Mouse (Mus musculus) midbrain, embryonic 13.5 days (tissue): ENCODE measurements around the gene Fhod1. TPM values are rescaled to one million over a fixed set of nuclear protein-coding genes. Genes with fewer than 3 reads are reported as not detected.

Experiments
- ATAC-seq: fragments of 200-750 bp; cut with Nextera tagmentation; 2 replicates; pipeline ENCODE4 v1.8.0; 2017; ENCODE audit warnings: mild to moderate bottlenecking, moderate TSS enrichment, moderate library complexity
- H3K27ac ChIP-seq: fragments of 300-500 bp; sonication (generic); 2 replicates; pipeline ENCODE4 v1.5.1; 2015; ENCODE audit warnings: inconsistent platforms, mild to moderate bottlenecking, moderate library complexity
- H3K27me3 ChIP-seq: fragments of 300-500 bp; sonication (generic); 2 replicates; pipeline ENCODE4 v1.6.1; 2015; ENCODE audit warnings: mild to moderate bottlenecking, inconsistent platforms
- H3K36me3 ChIP-seq: fragments of 300-500 bp; sonication (generic); 2 replicates; pipeline ENCODE4 v1.6.1; 2015; ENCODE audit warnings: mild to moderate bottlenecking, inconsistent platforms
- H3K4me1 ChIP-seq: fragments of 300-500 bp; sonication (generic); replicated peaks from 2 replicates; pipeline ENCODE4 v1.6.1; 2015; ENCODE audit warnings: inconsistent platforms
- H3K4me2 ChIP-seq: fragments of 300-500 bp; sonication (generic); replicated peaks from 2 replicates; pipeline ENCODE4 v1.6.1; 2015; ENCODE audit warnings: moderate library complexity, mild to moderate bottlenecking, inconsistent platforms
- H3K4me3 ChIP-seq: fragments of 300-500 bp; sonication (generic); replicated peaks from 2 replicates; pipeline ENCODE4 v1.5.1; 2015; ENCODE audit warnings: mild to moderate bottlenecking, inconsistent platforms
- H3K9ac ChIP-seq: fragments of 300-500 bp; sonication (generic); replicated peaks from 2 replicates; pipeline ENCODE4 v1.6.1; 2015; ENCODE audit warnings: mild to moderate bottlenecking, inconsistent platforms
- H3K9me3 ChIP-seq: fragments of 300-500 bp; sonication (generic); 2 replicates; pipeline ENCODE4 v1.6.1; 2016; ENCODE audit warnings: mild to moderate bottlenecking, inconsistent platforms
- WGBS: fragments of 180-500 bp; shearing (Covaris S2); methylation state at CpG from one replicate; pipeline ENCODE4 v1.1.7; 2015; 5-methylcytosine and 5-hydroxymethylcytosine counted together
- polyA plus RNA-seq: library from polyadenylated mRNA; unstranded; fragments of >200 nt; fragmentation: Nextera tagmentation; extraction: Ambion mirVana; gene quantifications from 2 replicates; pipeline ENCODE4 v1.2.1, GENCODE M21; 2015

The Fhod1 gene
- polyA plus RNA-seq, 1 experiment from 2014 or later, result 0.57 TPM

- 84% methylated on average over 12 of the region's 12 CpGs for WGBS
- ATAC-seq, result no peak
- Histone ChIP-seq H3K36me3 (peaks cover 38% of the 10 kb centered on the region), H3K27ac (no peak overlapping the region; the same call in 1 of the 2 replicates), H3K9ac (no peak overlapping the region), H3K27me3 (no peaks in the 10 kb centered on the region), H3K4me2 (no peak overlapping the region), H3K4me1 (no peaks in the 10 kb centered on the region), H3K9me3 (no peaks in the 10 kb centered on the region), H3K4me3 (no peak overlapping the region)
These were observed 14.3 kb upstream of the Fhod1 start for GRCm38 (mm10) chr8:105361751-105362702.

GRCm38 (mm10) chr8:105359646-105360045 lies 11.9 kb upstream of the Fhod1 start:
- Histone ChIP-seq H3K9me3 (no peaks in the 10 kb centered on the region), H3K27me3 (no peaks in the 10 kb centered on the region), H3K27ac (no peak overlapping the region), H3K4me2 (no peak overlapping the region), H3K36me3 (peaks cover 32% of the 10 kb centered on the region), H3K4me3 (no peak overlapping the region), H3K9ac (no peak overlapping the region), H3K4me1 (no peaks in the 10 kb centered on the region; the same call in 1 of the 2 replicates)
- peak; percentile 47; the same call in 1 of the 2 replicates for ATAC-seq
- 35% methylated on average over 4 of the region's 4 CpGs for WGBS

- Histone ChIP-seq H3K9me3 (no peaks in the 10 kb centered on the region), H3K4me1 (no peaks in the 10 kb centered on the region; the same call in 1 of the 2 replicates), H3K36me3 (peaks cover 28% of the 10 kb centered on the region), H3K4me3 (no peak overlapping the region), H3K9ac (no peak overlapping the region), H3K27ac (no peak overlapping the region), H3K4me2 (no peak overlapping the region), H3K27me3 (no peaks in the 10 kb centered on the region)
- peak; percentile 44; the same call in 1 of the 2 replicates for ATAC-seq
- WGBS, result 67% methylated on average over 15 of the region's 15 CpGs
These were observed 11.5 kb upstream of the Fhod1 start for GRCm38 (mm10) chr8:105359208-105359607.

GRCm38 (mm10) chr8:105356681-105357080 lies 8.9 kb upstream of the Fhod1 start:
- Histone ChIP-seq H3K9ac (no peak overlapping the region), H3K4me3 (no peak overlapping the region), H3K9me3 (no peaks in the 10 kb centered on the region), H3K4me1 (no peaks in the 10 kb centered on the region; the same call in 1 of the 2 replicates), H3K36me3 (peaks cover 16% of the 10 kb centered on the region), H3K27ac (no peak overlapping the region), H3K27me3 (no peaks in the 10 kb centered on the region), H3K4me2 (no peak overlapping the region)
- 89% methylated on average over 14 of the region's 14 CpGs for WGBS
- ATAC-seq, result no peak

- H3K9me3 ChIP-seq, result no peaks in the 10 kb centered on the region
- H3K36me3 ChIP-seq, result peaks cover 16% of the 10 kb centered on the region
- H3K4me3 ChIP-seq, result no peak overlapping the region
- no peak overlapping the region for H3K9ac ChIP-seq
- ATAC-seq, result no peak
- H3K4me1 ChIP-seq, result peaks cover 6% of the 10 kb centered on the region
- H3K27me3 ChIP-seq, result 0 out of 2 replicates have a peak, but pooled peaks cover 3% of the 10 kb centered on the region
- no peak overlapping the region for H3K4me2 ChIP-seq
- 57% methylated on average over 26 of the region's 26 CpGs for WGBS
- H3K27ac ChIP-seq, result no peak overlapping the region
These were observed 7.6 kb upstream of the Fhod1 start for GRCm38 (mm10) chr8:105355179-105356024.

GRCm38 (mm10) chr8:105354549-105354948 lies 6.8 kb upstream of the Fhod1 start:
- Histone ChIP-seq H3K4me2 (no peak overlapping the region), H3K4me1 (peaks cover 15% of the 10 kb centered on the region), H3K4me3 (no peak overlapping the region), H3K36me3 (peaks cover 16% of the 10 kb centered on the region), H3K27ac (no peak overlapping the region), H3K9me3 (no peaks in the 10 kb centered on the region), H3K9ac (no peak overlapping the region), H3K27me3 (0 out of 2 replicates have a peak, but pooled peaks cover 3% of the 10 kb centered on the region)
- no peak for ATAC-seq
- WGBS, result 90% methylated on average over 4 of the region's 4 CpGs

- H3K27me3 ChIP-seq, result 0 out of 2 replicates have a peak, but pooled peaks cover 3% of the 10 kb centered on the region
- H3K27ac ChIP-seq, result no peak overlapping the region
- no peak overlapping the region for H3K9ac ChIP-seq
- H3K9me3 ChIP-seq, result no peaks in the 10 kb centered on the region
- ATAC-seq, result no peak
- H3K4me2 ChIP-seq, result no peak overlapping the region
- peaks cover 16% of the 10 kb centered on the region for H3K36me3 ChIP-seq
- no peak overlapping the region for H3K4me3 ChIP-seq
- 83% methylated on average over 8 of the region's 8 CpGs for WGBS
- H3K4me1 ChIP-seq, result peaks cover 16% of the 10 kb centered on the region
These were observed 5.9 kb upstream of the Fhod1 start for GRCm38 (mm10) chr8:105353583-105354135.

GRCm38 (mm10) chr8:105350186-105350585 lies 2.4 kb upstream of the Fhod1 start:
- Histone ChIP-seq H3K9me3 (no peaks in the 10 kb centered on the region), H3K9ac (peak overlapping the region; percentile 75), H3K4me1 (peaks cover 37% of the 10 kb centered on the region), H3K27ac (no peak overlapping the region), H3K4me2 (peak overlapping the region; percentile 95), H3K36me3 (peaks cover 3% of the 10 kb centered on the region; the same call in 1 of the 2 replicates), H3K27me3 (peaks cover 19% of the 10 kb centered on the region), H3K4me3 (peak overlapping the region; percentile 56)
- ATAC-seq, result no peak
- WGBS, result 41% methylated on average over 7 of the region's 7 CpGs

- H3K4me3 ChIP-seq, result peak overlapping the region; percentile 56
- ATAC-seq, result peak; percentile 55
- H3K36me3 ChIP-seq, result no peaks in the 10 kb centered on the region
- peak overlapping the region; percentile 75 for H3K9ac ChIP-seq
- peaks cover 19% of the 10 kb centered on the region for H3K27me3 ChIP-seq
- H3K4me2 ChIP-seq, result peak overlapping the region; percentile 95
- peaks cover 37% of the 10 kb centered on the region for H3K4me1 ChIP-seq
- no peaks in the 10 kb centered on the region for H3K9me3 ChIP-seq
- WGBS, result 1% methylated on average over 39 of the region's 48 CpGs
- peak overlapping the region; percentile 54 for H3K27ac ChIP-seq
These were observed 1.5 kb upstream of the Fhod1 start for GRCm38 (mm10) chr8:105349096-105349771.

GRCm38 (mm10) chr8:105348450-105349095 lies 820 bp upstream of the Fhod1 start, which contains the start of gene Slc9a5:
Slc9a5 (plus strand) TSS chr8:105348843.
- Histone ChIP-seq H3K9ac (peak within 1 kb of the TSS; percentile 75), H3K4me3 (peak within 1 kb of the TSS; percentile 56), H3K4me1 (peaks cover 37% of the 10 kb centered on the region), H3K36me3 (no peaks in the 10 kb centered on the region), H3K9me3 (no peaks in the 10 kb centered on the region), H3K4me2 (peak within 1 kb of the TSS; percentile 95), H3K27ac (peak within 1 kb of the TSS; percentile 54), H3K27me3 (peaks cover 19% of the 10 kb centered on the region)
- under 1% methylated on average over 34 of the region's 34 CpGs for WGBS
- ATAC-seq, result peak; percentile 29
